Mouse (Mus musculus): ENCODE measurements around the gene Kctd19. TPM values are rescaled to one million over a fixed set of nuclear protein-coding genes. Genes with fewer than 3 reads are reported as not detected.

The Kctd19 gene
- not detected for polyA plus RNA-seq (2014; fragmentation: Illumina TruSeq; extraction: RNeasy Lipid Tissue Mini Kit (QIAGEN cat#74804); ENCODE audit: low read depth, low replicate concordance)

GRCm38 (mm10) chr8:105413391-105413790 is at the start of gene Kctd19, which contains the start of gene Lrrc36:
Gene Kctd19, minus strand, starts transcription at chr8:105413502.
Gene Lrrc36, plus strand, starts transcription at chr8:105413571.

GRCm38 (mm10) chr8:105373032-105373431 is 40.3 kb downstream of the Kctd19 start, which contains the start of gene Plekhg4:
Gene Plekhg4, plus strand, starts transcription at chr8:105373274.

GRCm38 (mm10) chr8:105348450-105349095 is 64.7 kb downstream of the Kctd19 start, which contains the start of gene Slc9a5:
Gene Slc9a5, plus strand, starts transcription at chr8:105348843.

GRCm38 (mm10) chr8:105347428-105348221 is 65.7 kb downstream of the Kctd19 start, which contains the start of gene Fhod1:
Gene Fhod1, minus strand, starts transcription at chr8:105347953.

Other genes with a start within 250 kb of the Kctd19 start
- 162 TPM for gene Cbfb, start 242.8 kb downstream of the Kctd19 start, polyA plus RNA-seq (2014; fragmentation: Illumina TruSeq; extraction: RNeasy Lipid Tissue Mini Kit (QIAGEN cat#74804); ENCODE audit: low read depth, low replicate concordance)
- gene D230025D16Rik, start 188.4 kb downstream of the Kctd19 start, polyA plus RNA-seq (2014; fragmentation: Illumina TruSeq; extraction: RNeasy Lipid Tissue Mini Kit (QIAGEN cat#74804); ENCODE audit: low read depth, low replicate concordance): 30.6 TPM
- 3.5 TPM for gene B3gnt9, start 158.3 kb downstream of the Kctd19 start, polyA plus RNA-seq (2014; fragmentation: Illumina TruSeq; extraction: RNeasy Lipid Tissue Mini Kit (QIAGEN cat#74804); ENCODE audit: low read depth, low replicate concordance)
- gene Tradd, start 148.9 kb downstream of the Kctd19 start, polyA plus RNA-seq (2014; fragmentation: Illumina TruSeq; extraction: RNeasy Lipid Tissue Mini Kit (QIAGEN cat#74804); ENCODE audit: low read depth, low replicate concordance): 5.3 TPM
- gene Fbxl8, start 148.9 kb downstream of the Kctd19 start, polyA plus RNA-seq (2014; fragmentation: Illumina TruSeq; extraction: RNeasy Lipid Tissue Mini Kit (QIAGEN cat#74804); ENCODE audit: low read depth, low replicate concordance): 0.28 TPM
- gene Hsf4, start 143.7 kb downstream of the Kctd19 start, polyA plus RNA-seq (2014; fragmentation: Illumina TruSeq; extraction: RNeasy Lipid Tissue Mini Kit (QIAGEN cat#74804); ENCODE audit: low read depth, low replicate concordance): not detected
- gene Nol3, start 137.4 kb downstream of the Kctd19 start, polyA plus RNA-seq (2014; fragmentation: Illumina TruSeq; extraction: RNeasy Lipid Tissue Mini Kit (QIAGEN cat#74804); ENCODE audit: low read depth, low replicate concordance): 0.50 TPM
- 1.3 TPM for gene 4931428F04Rik, start 123.6 kb downstream of the Kctd19 start, polyA plus RNA-seq (2014; fragmentation: Illumina TruSeq; extraction: RNeasy Lipid Tissue Mini Kit (QIAGEN cat#74804); ENCODE audit: low read depth, low replicate concordance)
- gene Exoc3l, start 117.4 kb downstream of the Kctd19 start, polyA plus RNA-seq (2014; fragmentation: Illumina TruSeq; extraction: RNeasy Lipid Tissue Mini Kit (QIAGEN cat#74804); ENCODE audit: low read depth, low replicate concordance): not detected
- 9.1 TPM for gene E2f4, start 115.8 kb downstream of the Kctd19 start, polyA plus RNA-seq (2014; fragmentation: Illumina TruSeq; extraction: RNeasy Lipid Tissue Mini Kit (QIAGEN cat#74804); ENCODE audit: low read depth, low replicate concordance)
- gene Elmo3, start 107.9 kb downstream of the Kctd19 start, polyA plus RNA-seq (2014; fragmentation: Illumina TruSeq; extraction: RNeasy Lipid Tissue Mini Kit (QIAGEN cat#74804); ENCODE audit: low read depth, low replicate concordance): 6.4 TPM
- 0.13 TPM for gene Lrrc29, start 87.2 kb downstream of the Kctd19 start, polyA plus RNA-seq (2014; fragmentation: Illumina TruSeq; extraction: RNeasy Lipid Tissue Mini Kit (QIAGEN cat#74804); ENCODE audit: low read depth, low replicate concordance)
- gene Tmem208, start 87.1 kb downstream of the Kctd19 start, polyA plus RNA-seq (2014; fragmentation: Illumina TruSeq; extraction: RNeasy Lipid Tissue Mini Kit (QIAGEN cat#74804); ENCODE audit: low read depth, low replicate concordance): 10.0 TPM
- gene Fhod1, start 65.5 kb downstream of the Kctd19 start, polyA plus RNA-seq (2014; fragmentation: Illumina TruSeq; extraction: RNeasy Lipid Tissue Mini Kit (QIAGEN cat#74804); ENCODE audit: low read depth, low replicate concordance): 0.28 TPM
- 0.09 TPM for gene Slc9a5, start 64.7 kb downstream of the Kctd19 start, polyA plus RNA-seq (2014; fragmentation: Illumina TruSeq; extraction: RNeasy Lipid Tissue Mini Kit (QIAGEN cat#74804); ENCODE audit: low read depth, low replicate concordance)
- not detected for gene Plekhg4, start 40.2 kb downstream of the Kctd19 start, polyA plus RNA-seq (2014; fragmentation: Illumina TruSeq; extraction: RNeasy Lipid Tissue Mini Kit (QIAGEN cat#74804); ENCODE audit: low read depth, low replicate concordance)
- gene Lrrc36, start 69 bp upstream of the Kctd19 start, polyA plus RNA-seq (2014; fragmentation: Illumina TruSeq; extraction: RNeasy Lipid Tissue Mini Kit (QIAGEN cat#74804); ENCODE audit: low read depth, low replicate concordance): not detected
- 1.1 TPM for gene Tppp3, start 58.0 kb upstream of the Kctd19 start, polyA plus RNA-seq (2014; fragmentation: Illumina TruSeq; extraction: RNeasy Lipid Tissue Mini Kit (QIAGEN cat#74804); ENCODE audit: low read depth, low replicate concordance)
- gene Zdhhc1, start 83.4 kb upstream of the Kctd19 start, polyA plus RNA-seq (2014; fragmentation: Illumina TruSeq; extraction: RNeasy Lipid Tissue Mini Kit (QIAGEN cat#74804); ENCODE audit: low read depth, low replicate concordance): 3.8 TPM
- 68.5 TPM for gene Hsd11b2, start 105.3 kb upstream of the Kctd19 start, polyA plus RNA-seq (2014; fragmentation: Illumina TruSeq; extraction: RNeasy Lipid Tissue Mini Kit (QIAGEN cat#74804); ENCODE audit: low read depth, low replicate concordance)
- 23.0 TPM for gene Atp6v0d1, start 152.5 kb upstream of the Kctd19 start, polyA plus RNA-seq (2014; fragmentation: Illumina TruSeq; extraction: RNeasy Lipid Tissue Mini Kit (QIAGEN cat#74804); ENCODE audit: low read depth, low replicate concordance)
- 0.98 TPM for gene Ripor1, start 191.8 kb upstream of the Kctd19 start, polyA plus RNA-seq (2014; fragmentation: Illumina TruSeq; extraction: RNeasy Lipid Tissue Mini Kit (QIAGEN cat#74804); ENCODE audit: low read depth, low replicate concordance)
- gene Ctcf, start 223.1 kb upstream of the Kctd19 start, polyA plus RNA-seq (2014; fragmentation: Illumina TruSeq; extraction: RNeasy Lipid Tissue Mini Kit (QIAGEN cat#74804); ENCODE audit: low read depth, low replicate concordance): 95.5 TPM
- not detected for gene Agrp, start 223.9 kb upstream of the Kctd19 start, polyA plus RNA-seq (2014; fragmentation: Illumina TruSeq; extraction: RNeasy Lipid Tissue Mini Kit (QIAGEN cat#74804); ENCODE audit: low read depth, low replicate concordance)